Mouse (Mus musculus) gastrocnemius, adult 18-20 months (tissue): Measurements from ENCODE around the gene Brat1. TPM values are rescaled to one million over a fixed set of nuclear protein-coding genes. Genes with fewer than 3 reads are reported as not detected.
A peak's percentile ranks its signal among the peaks of the same experiment; 100 is the strongest.

ENCODE experiments used
- DNase-seq: peaks from one replicate; pipeline ENCODE4 v3.0.0; 2021; ENCODE audit warnings: low spot score
- total RNA-seq, 2 experiments: library from RNA; stranded (reverse); gene quantifications; 2 replicates each; pipeline ENCODE4 v1.2.3; 2021

Brat1 gene
- total RNA-seq, 2 experiments from 2014 or later: 4.5 to 5.3 TPM

- no peak for DNase-seq
Observed at GRCm38 (mm10) chr5:140743706-140744131, 38.9 kb downstream of the Brat1 start.

GRCm38 (mm10) chr5:140748425-140748824 is 43.6 kb downstream of the Brat1 start:
- no peak for DNase-seq

GRCm38 (mm10) chr5:140749062-140749875 is 44.5 kb downstream of the Brat1 start:
- DNase-seq: peak; percentile 73

GRCm38 (mm10) chr5:140750925-140751324 is 46.1 kb downstream of the Brat1 start:
- no peak for DNase-seq

- DNase-seq: no peak
Observed at GRCm38 (mm10) chr5:140752041-140752440, 47.2 kb downstream of the Brat1 start.

GRCm38 (mm10) chr5:140752639-140753038 is 47.8 kb downstream of the Brat1 start:
- no peak for DNase-seq

GRCm38 (mm10) chr5:140753223-140753622 is 48.4 kb downstream of the Brat1 start:
- no peak for DNase-seq

GRCm38 (mm10) chr5:140758864-140759263 is 54.1 kb downstream of the Brat1 start:
- DNase-seq: no peak

- DNase-seq: no peak
Observed at GRCm38 (mm10) chr5:140762540-140762939, 57.7 kb downstream of the Brat1 start.

- DNase-seq: no peak
Observed at GRCm38 (mm10) chr5:140764921-140765613, 60.3 kb downstream of the Brat1 start.

GRCm38 (mm10) chr5:140766566-140766965 is 61.8 kb downstream of the Brat1 start:
- DNase-seq: no peak

- DNase-seq: peak; percentile 52
Observed at GRCm38 (mm10) chr5:140767704-140768141, 62.9 kb downstream of the Brat1 start.

GRCm38 (mm10) chr5:140768333-140768732 is 63.5 kb downstream of the Brat1 start:
- DNase-seq: no peak

Other genes starting within 250 kb of the Brat1 start
- gene Chst12, start 199.5 kb upstream of the Brat1 start, total RNA-seq: 1 to 10 TPM; 4.2 to 5.0 TPM
- gene Grifin, start 139.9 kb upstream of the Brat1 start, total RNA-seq: not detected
- 1 to 10 TPM; 3.3 to 3.5 TPM for gene Lfng, start 97.7 kb upstream of the Brat1 start, total RNA-seq
- 1 to 10 TPM; 4.1 to 5.4 TPM for gene Ttyh3, start 56.0 kb upstream of the Brat1 start, total RNA-seq
- 1 to 10 TPM; 1.6 to 2.2 TPM for gene Iqce, start 2.6 kb upstream of the Brat1 start, total RNA-seq
- under 1 TPM in 1 of 2 experiments, not detected in 1; 0.36 TPM for gene Amz1, start 19.1 kb downstream of the Brat1 start, total RNA-seq
- gene Gna12, start 125.4 kb downstream of the Brat1 start, total RNA-seq: 10 to 100 TPM; 21.7 to 24.4 TPM